Mouse (Mus musculus): ENCODE data around the gene Ptprg. TPM values are rescaled to one million over a fixed set of nuclear protein-coding genes. Genes with fewer than 3 reads are reported as not detected.

Gene Ptprg
- polyA plus RNA-seq, 1 experiment from 2014 or later, result 45.4 TPM

GRCm38 (mm10) chr14:12105593-12105992, 552.3 kb downstream of the Ptprg start:
- no peaks in the 10 kb centered on the region for H3K36me3 ChIP-seq
- peaks cover 3% of the 10 kb centered on the region; the same call in 1 of the 2 replicates for H3K4me1 ChIP-seq (replicated peaks)
- no peak overlapping the region for H3K9ac ChIP-seq (replicated peaks)
- no peak overlapping the region for H3K27ac ChIP-seq
- WGBS, result 92% methylated on average over 3 of the region's 3 CpGs
- no peaks in the 10 kb centered on the region for H3K27me3 ChIP-seq
- H3K4me3 ChIP-seq (replicated peaks), result no peak overlapping the region
- no peak overlapping the region for H3K4me2 ChIP-seq (replicated peaks)
- no peak for ATAC-seq
- no peaks in the 10 kb centered on the region for H3K9me3 ChIP-seq

GRCm38 (mm10) chr14:12107459-12107858, 554.1 kb downstream of the Ptprg start:
- Histone ChIP-seq H3K9me3 (no peaks in the 10 kb centered on the region), H3K27me3 (no peaks in the 10 kb centered on the region), H3K27ac (no peak overlapping the region), H3K4me2 (replicated peaks) (no peak overlapping the region), H3K4me1 (replicated peaks) (no peaks in the 10 kb centered on the region), H3K4me3 (replicated peaks) (no peak overlapping the region), H3K36me3 (no peaks in the 10 kb centered on the region), H3K9ac (replicated peaks) (no peak overlapping the region)
- WGBS, result 71% methylated on average over 7 of the region's 7 CpGs
- ATAC-seq, result no peak

DNA sequence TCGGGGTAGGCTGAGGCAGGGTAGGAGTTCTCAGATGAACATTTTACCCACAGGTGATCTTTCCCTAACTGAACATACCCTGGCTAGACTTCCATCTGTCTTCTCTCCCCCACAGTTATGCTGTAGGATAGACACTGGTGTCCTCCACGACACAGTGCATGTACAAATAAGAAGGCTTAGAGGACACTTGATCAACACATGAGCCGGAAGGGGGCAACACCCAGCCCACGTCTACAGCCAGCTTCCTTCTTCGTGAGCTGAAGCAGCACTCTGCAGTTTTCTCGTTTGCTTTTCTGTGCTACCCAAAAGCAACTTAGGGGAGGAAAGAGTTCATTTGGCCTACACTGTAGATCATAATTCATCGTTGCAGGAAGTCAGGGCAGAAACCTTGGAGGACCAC, 554.7 kb downstream of the Ptprg start:
- Histone ChIP-seq H3K9me3 (no peaks in the 10 kb centered on the region), H3K9ac (replicated peaks) (no peak overlapping the region), H3K4me1 (replicated peaks) (no peaks in the 10 kb centered on the region), H3K4me2 (replicated peaks) (no peak overlapping the region), H3K27me3 (no peaks in the 10 kb centered on the region), H3K4me3 (replicated peaks) (no peak overlapping the region), H3K36me3 (no peaks in the 10 kb centered on the region), H3K27ac (no peak overlapping the region)
- WGBS, result 89% methylated on average over 7 of the region's 7 CpGs
- ATAC-seq, result no peak

GRCm38 (mm10) chr14:12112548-12113011, 559.2 kb downstream of the Ptprg start:
- Histone ChIP-seq H3K9me3 (no peaks in the 10 kb centered on the region), H3K27me3 (no peaks in the 10 kb centered on the region), H3K4me3 (replicated peaks) (no peak overlapping the region), H3K9ac (replicated peaks) (no peak overlapping the region), H3K4me2 (replicated peaks) (no peak overlapping the region), H3K36me3 (no peaks in the 10 kb centered on the region), H3K4me1 (replicated peaks) (no peaks in the 10 kb centered on the region), H3K27ac (no peak overlapping the region)
- WGBS, result 62% methylated on average over 2 of the region's 2 CpGs
- ATAC-seq, result no peak

GRCm38 (mm10) chr14:12113326-12113725, 560.0 kb downstream of the Ptprg start:
- 62% methylated on average over 5 of the region's 5 CpGs for WGBS

DNA sequence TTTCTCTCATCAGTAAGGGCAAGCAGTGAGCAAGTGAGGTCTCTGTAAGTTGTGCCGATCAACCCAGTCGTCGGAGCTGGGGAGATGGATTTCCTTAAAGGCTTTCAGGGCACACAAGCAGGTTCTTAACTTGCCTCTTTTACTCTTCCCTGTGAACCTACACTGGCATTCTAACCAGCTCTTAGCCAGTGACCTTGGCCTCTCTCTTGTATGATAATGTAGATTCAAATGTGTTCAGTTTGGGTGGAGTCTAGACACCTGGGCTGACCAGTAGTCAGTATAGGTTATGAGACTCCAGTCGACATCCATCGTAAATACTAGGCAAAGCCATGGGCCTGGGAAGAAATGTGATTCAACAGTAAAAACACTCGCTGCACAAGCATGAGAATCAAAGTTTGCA, 560.7 kb downstream of the Ptprg start:
- no peaks in the 10 kb centered on the region for H3K36me3 ChIP-seq
- no peak for ATAC-seq
- 91% methylated on average over 6 of the region's 6 CpGs for WGBS

More at GRCm38 (mm10) chr14:12113326-12113725, 560.0 kb downstream of the Ptprg start:
- H3K9ac ChIP-seq (replicated peaks), result no peak overlapping the region
- no peak overlapping the region for H3K4me3 ChIP-seq (replicated peaks)
- H3K27me3 ChIP-seq, result no peaks in the 10 kb centered on the region
- no peak for ATAC-seq
- no peaks in the 10 kb centered on the region for H3K9me3 ChIP-seq
- no peaks in the 10 kb centered on the region for H3K4me1 ChIP-seq (replicated peaks)
- H3K36me3 ChIP-seq, result no peaks in the 10 kb centered on the region
- no peak overlapping the region for H3K27ac ChIP-seq
- no peak overlapping the region for H3K4me2 ChIP-seq (replicated peaks)

DNA sequence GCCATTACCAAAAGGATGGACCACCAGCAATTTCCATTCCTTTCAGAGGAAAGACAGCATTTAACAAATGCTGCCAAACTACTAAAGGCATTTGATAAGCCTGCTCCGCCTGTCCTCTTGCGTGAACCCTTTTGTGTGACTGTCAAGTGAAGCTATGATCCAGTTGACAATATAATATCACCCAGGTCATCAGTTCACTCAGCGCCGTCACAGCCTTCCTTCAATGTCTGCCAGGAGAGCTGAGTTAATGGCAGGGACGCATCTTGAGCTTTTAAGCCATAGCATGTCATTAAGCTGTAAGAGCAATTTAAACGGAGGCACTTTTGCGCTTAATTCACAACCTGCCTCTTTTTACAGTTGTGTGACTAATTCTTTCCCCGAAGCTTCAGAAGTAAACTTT, 565.9 kb downstream of the Ptprg start:
- H3K9ac ChIP-seq (replicated peaks), result no peak overlapping the region
- WGBS, result 68% methylated on average over 8 of the region's 8 CpGs
- no peaks in the 10 kb centered on the region for H3K27me3 ChIP-seq
- H3K36me3 ChIP-seq, result no peaks in the 10 kb centered on the region
- no peak overlapping the region for H3K4me3 ChIP-seq (replicated peaks)
- H3K4me1 ChIP-seq (replicated peaks), result no peaks in the 10 kb centered on the region
- no peak for ATAC-seq
- no peak overlapping the region for H3K27ac ChIP-seq
- no peaks in the 10 kb centered on the region for H3K9me3 ChIP-seq
- H3K4me2 ChIP-seq (replicated peaks), result no peak overlapping the region

More for the DNA sequence above, 560.7 kb downstream of the Ptprg start:
- H3K4me1 ChIP-seq (replicated peaks), result no peaks in the 10 kb centered on the region
- H3K27ac ChIP-seq, result no peak overlapping the region
- no peaks in the 10 kb centered on the region for H3K9me3 ChIP-seq
- H3K4me2 ChIP-seq (replicated peaks), result no peak overlapping the region
- no peak overlapping the region for H3K9ac ChIP-seq (replicated peaks)
- H3K4me3 ChIP-seq (replicated peaks), result no peak overlapping the region
- no peaks in the 10 kb centered on the region for H3K27me3 ChIP-seq

GRCm38 (mm10) chr14:12121906-12122305, 568.6 kb downstream of the Ptprg start:
- no peak for ATAC-seq
- H3K27me3 ChIP-seq, result no peaks in the 10 kb centered on the region
- no peak overlapping the region for H3K27ac ChIP-seq
- WGBS, result 72% methylated on average over 7 of the region's 7 CpGs
- H3K9ac ChIP-seq (replicated peaks), result no peak overlapping the region
- H3K4me1 ChIP-seq (replicated peaks), result no peaks in the 10 kb centered on the region
- no peak overlapping the region for H3K4me3 ChIP-seq (replicated peaks)
- H3K4me2 ChIP-seq (replicated peaks), result no peak overlapping the region
- no peaks in the 10 kb centered on the region for H3K9me3 ChIP-seq
- H3K36me3 ChIP-seq, result no peaks in the 10 kb centered on the region

DNA sequence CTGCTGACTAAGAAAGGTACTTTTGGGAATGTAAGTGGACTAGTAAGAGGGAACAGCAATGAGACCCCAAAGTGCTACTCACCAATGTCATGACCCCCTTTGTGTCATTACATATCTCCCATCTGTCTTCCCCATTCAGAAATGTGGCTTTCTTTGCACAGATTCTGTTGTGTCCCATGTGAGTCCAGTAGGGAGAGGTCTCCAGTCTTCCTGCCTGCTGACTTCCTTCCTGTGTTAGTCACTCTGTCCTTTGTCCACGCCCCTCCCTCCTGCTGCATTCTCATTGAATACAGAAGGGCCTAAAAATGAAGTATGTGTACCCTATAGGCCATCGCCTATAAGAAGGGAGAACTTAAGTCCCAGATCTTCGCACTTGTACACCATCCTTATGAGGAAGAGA, 571.4 kb downstream of the Ptprg start:
- H3K27ac ChIP-seq, result no peak overlapping the region
- H3K9me3 ChIP-seq, result no peaks in the 10 kb centered on the region
- H3K4me1 ChIP-seq (replicated peaks), result no peaks in the 10 kb centered on the region
- H3K36me3 ChIP-seq, result no peaks in the 10 kb centered on the region
- no peak for ATAC-seq
- no peaks in the 10 kb centered on the region for H3K27me3 ChIP-seq
- WGBS, result 91% methylated on average over 3 of the region's 3 CpGs
- H3K9ac ChIP-seq (replicated peaks), result no peak overlapping the region
- H3K4me2 ChIP-seq (replicated peaks), result no peak overlapping the region
- H3K4me3 ChIP-seq (replicated peaks), result no peak overlapping the region

DNA sequence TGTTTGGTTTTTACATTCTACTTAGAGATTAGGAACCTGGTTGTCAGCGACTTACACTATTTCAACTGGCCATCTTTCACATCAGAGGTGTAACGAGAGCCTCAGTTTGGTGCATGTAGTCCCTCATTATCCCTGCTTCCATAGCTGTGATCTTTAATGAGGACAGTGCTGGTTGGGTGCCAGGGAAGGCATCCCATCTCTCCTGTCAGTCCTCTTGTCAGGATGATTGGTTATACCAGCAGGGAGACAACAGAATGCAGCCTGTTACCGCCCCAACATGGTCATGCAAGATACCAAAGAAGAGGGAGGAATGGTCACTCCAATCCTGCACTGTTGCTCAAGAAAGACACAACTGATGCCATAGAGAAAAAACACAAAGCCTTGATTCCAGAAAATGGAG, 574.6 kb downstream of the Ptprg start:
- Histone ChIP-seq H3K27ac (no peak overlapping the region), H3K27me3 (no peaks in the 10 kb centered on the region), H3K4me1 (replicated peaks) (no peaks in the 10 kb centered on the region), H3K36me3 (no peaks in the 10 kb centered on the region), H3K9me3 (no peaks in the 10 kb centered on the region), H3K9ac (replicated peaks) (no peak overlapping the region), H3K4me3 (replicated peaks) (no peak overlapping the region), H3K4me2 (replicated peaks) (no peak overlapping the region)
- WGBS, result 89% methylated on average over 3 of the region's 3 CpGs
- ATAC-seq, result no peak

- H3K9ac ChIP-seq (replicated peaks), result no peak overlapping the region
- no peaks in the 10 kb centered on the region for H3K9me3 ChIP-seq
- H3K27me3 ChIP-seq, result no peaks in the 10 kb centered on the region
- H3K36me3 ChIP-seq, result no peaks in the 10 kb centered on the region
- WGBS, result 87% methylated on average over 7 of the region's 7 CpGs
- ATAC-seq, result no peak
- H3K4me1 ChIP-seq (replicated peaks), result no peaks in the 10 kb centered on the region
- no peak overlapping the region for H3K4me2 ChIP-seq (replicated peaks)
- H3K27ac ChIP-seq, result no peak overlapping the region
- H3K4me3 ChIP-seq (replicated peaks), result no peak overlapping the region
Measured at GRCm38 (mm10) chr14:12132046-12132615, 578.8 kb downstream of the Ptprg start.

- Histone ChIP-seq H3K4me1 (replicated peaks) (no peaks in the 10 kb centered on the region), H3K4me3 (replicated peaks) (no peak overlapping the region), H3K9ac (replicated peaks) (no peak overlapping the region), H3K4me2 (replicated peaks) (no peak overlapping the region), H3K27me3 (no peaks in the 10 kb centered on the region), H3K9me3 (no peaks in the 10 kb centered on the region), H3K36me3 (no peaks in the 10 kb centered on the region), H3K27ac (no peak overlapping the region)
- 75% methylated on average over 3 of the region's 3 CpGs for WGBS
- ATAC-seq, result no peak
Measured at GRCm38 (mm10) chr14:12133163-12133562, 579.8 kb downstream of the Ptprg start.

DNA sequence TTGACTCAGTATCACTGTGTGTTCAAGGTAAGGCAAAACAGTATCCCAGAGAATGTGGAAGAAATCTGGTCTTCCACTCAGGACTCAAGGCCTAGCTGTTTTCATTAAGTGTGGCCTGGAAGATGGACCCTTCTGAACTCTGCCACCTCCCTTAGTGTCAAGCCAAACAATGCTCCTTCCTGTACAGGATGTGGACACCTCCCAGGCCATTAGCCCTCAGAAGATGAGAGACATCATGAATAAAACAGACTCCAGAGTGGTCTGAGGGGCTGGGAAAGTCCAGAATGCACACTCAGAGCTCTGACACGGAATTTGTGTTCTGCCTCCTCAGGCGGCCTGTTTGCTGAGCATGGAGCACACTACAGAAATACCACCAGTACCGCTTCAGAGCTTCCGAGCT, 581.2 kb downstream of the Ptprg start:
- WGBS, result 89% methylated on average over 4 of the region's 4 CpGs
- H3K27me3 ChIP-seq, result no peaks in the 10 kb centered on the region

More for the DNA sequence above, 581.2 kb downstream of the Ptprg start:
- Histone ChIP-seq H3K4me3 (replicated peaks) (no peak overlapping the region), H3K4me1 (replicated peaks) (no peaks in the 10 kb centered on the region), H3K9ac (replicated peaks) (no peak overlapping the region), H3K9me3 (no peaks in the 10 kb centered on the region), H3K36me3 (no peaks in the 10 kb centered on the region), H3K4me2 (replicated peaks) (no peak overlapping the region), H3K27ac (no peak overlapping the region; the same call in 1 of the 2 replicates)
- no peak for ATAC-seq
